ENCODE assay signal across 8 mouse cellular contexts in the genomic region with DNA sequence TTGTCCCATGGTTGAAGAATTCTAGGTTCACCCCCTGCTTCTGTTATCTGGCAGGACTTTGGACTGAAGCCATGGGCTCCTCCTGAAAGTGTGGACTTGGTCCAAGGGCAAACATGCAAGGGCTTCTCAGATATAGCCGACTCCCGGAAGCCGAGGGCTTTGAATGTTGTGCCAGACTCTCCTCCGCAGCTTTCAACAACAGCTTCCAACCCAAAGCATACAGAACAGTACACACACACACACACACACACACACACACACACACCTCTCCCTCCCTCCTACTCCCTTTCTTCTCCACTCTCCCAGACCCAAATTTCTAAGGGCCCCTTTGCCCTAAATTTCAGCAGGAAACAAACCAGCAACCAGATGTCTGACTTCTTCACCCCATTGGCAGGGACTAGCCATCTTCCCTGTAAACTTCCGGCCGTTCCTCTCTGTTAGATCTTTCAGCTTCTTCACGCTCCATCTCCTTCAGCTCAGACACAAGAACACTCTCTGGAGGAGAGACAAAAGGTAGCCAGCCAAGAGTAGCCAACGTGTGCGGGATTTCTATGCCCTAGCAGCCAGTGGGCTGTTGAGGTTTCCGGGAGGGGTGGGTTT. TPM values are rescaled to one million over a fixed set of nuclear protein-coding genes. Genes with fewer than 3 reads are reported as not detected.
A peak's percentile ranks its signal among the peaks of the same experiment; 100 is the strongest.
DNase-seq lines count a peak whose midpoint lies in the region; ATAC-seq lines count a peak whose summit lies in the region.

No protein-coding gene starts in this region.

- DNase-seq in heart, embryonic 10.5 days (ENCODE audit: low spot score), result no peak
- DNase-seq in ovary, postnatal 36 days (ENCODE audit: low spot score), result peak; percentile 65
- DNase-seq in frontal cortex, postnatal 25 days (ENCODE audit: low spot score in 2 of 2), result no peak
- DNase-seq in left cerebral cortex, adult 8-10 months (ENCODE audit: low spot score in 2 of 2), result no peak

- no peak overlapping the region for H3K4me3 ChIP-seq in hindbrain, embryonic 13.5 days
- H3K4me3 ChIP-seq in hindbrain, embryonic 12.5 days, result no peak overlapping the region
- no peak overlapping the region for H3K4me3 ChIP-seq in heart, embryonic 10.5 days
- no peak overlapping the region for H3K4me3 ChIP-seq in kidney, embryonic 16.5 days (ENCODE audit: low read length)

- H3K9me3 ChIP-seq in hindbrain, embryonic 13.5 days, result no peaks in the 10 kb centered on the region
- no peaks in the 10 kb centered on the region for H3K9me3 ChIP-seq in hindbrain, embryonic 12.5 days (replicated peaks)
- H3K9me3 ChIP-seq in heart, embryonic 10.5 days, result no peaks in the 10 kb centered on the region
- H3K9me3 ChIP-seq in kidney, embryonic 16.5 days (ENCODE audit: low read length), result no peaks in the 10 kb centered on the region

- peaks cover 14% of the 10 kb centered on the region for H3K4me1 ChIP-seq in hindbrain, embryonic 13.5 days (replicated peaks)
- peaks cover 12% of the 10 kb centered on the region for H3K4me1 ChIP-seq in hindbrain, embryonic 12.5 days
- peaks cover 31% of the 10 kb centered on the region for H3K4me1 ChIP-seq in heart, embryonic 10.5 days
- peaks cover 32% of the 10 kb centered on the region for H3K4me1 ChIP-seq in kidney, embryonic 16.5 days (ENCODE audit: insufficient read depth, low read length)

- no peak overlapping the region for H3K4me2 ChIP-seq in hindbrain, embryonic 13.5 days
- H3K4me2 ChIP-seq in hindbrain, embryonic 12.5 days (replicated peaks), result no peak overlapping the region
- peak overlapping the region; percentile 8; the same call in 1 of the 2 replicates for H3K4me2 ChIP-seq in kidney, embryonic 16.5 days (replicated peaks; ENCODE audit: low read depth, low read length)

- H3K9ac ChIP-seq in hindbrain, embryonic 13.5 days, result no peak overlapping the region
- no peak overlapping the region for H3K9ac ChIP-seq in hindbrain, embryonic 12.5 days
- no peak overlapping the region; the same call in 1 of the 2 replicates for H3K9ac ChIP-seq in kidney, embryonic 16.5 days (replicated peaks; ENCODE audit: low read length)

- H3K36me3 ChIP-seq in hindbrain, embryonic 13.5 days, result no peaks in the 10 kb centered on the region
- no peaks in the 10 kb centered on the region for H3K36me3 ChIP-seq in hindbrain, embryonic 12.5 days
- no peaks in the 10 kb centered on the region for H3K36me3 ChIP-seq in heart, embryonic 10.5 days
- H3K36me3 ChIP-seq in kidney, embryonic 16.5 days (ENCODE audit: insufficient read depth, low read length), result no peaks in the 10 kb centered on the region

- peaks cover 5% of the 10 kb centered on the region; the same call in 1 of the 2 replicates for H3K27me3 ChIP-seq in hindbrain, embryonic 13.5 days
- 0 out of 2 replicates have a peak, but pooled peaks cover 3% of the 10 kb centered on the region for H3K27me3 ChIP-seq in hindbrain, embryonic 12.5 days
- peaks cover 4% of the 10 kb centered on the region; the same call in 1 of the 2 replicates for H3K27me3 ChIP-seq in heart, embryonic 10.5 days (ENCODE audit: insufficient read depth, poor library complexity, severe bottlenecking)
- no peaks in the 10 kb centered on the region for H3K27me3 ChIP-seq in kidney, embryonic 16.5 days (ENCODE audit: insufficient read depth, low read length)

- ATAC-seq in hindbrain, embryonic 13.5 days (ENCODE audit: low FRiP score), result peak; percentile 24; the same call in 1 of the 2 replicates
- ATAC-seq in hindbrain, embryonic 12.5 days (ENCODE audit: low FRiP score), result no peak
- ATAC-seq in kidney, embryonic 16.5 days (ENCODE audit: low FRiP score, low TSS enrichment), result peak; percentile 64
- no peak for ATAC-seq in megakaryocyte, adult 5-6 weeks (ENCODE audit: poor library complexity, severe bottlenecking)

- WGBS in hindbrain, embryonic 13.5 days, result 29% methylated on average over 10 of the region's 10 CpGs
- 33% methylated on average over 10 of the region's 10 CpGs for WGBS in hindbrain, embryonic 12.5 days
- WGBS in heart, embryonic 10.5 days, result 54% methylated on average over 10 of the region's 10 CpGs
- WGBS in kidney, embryonic 16.5 days, result 21% methylated on average over 10 of the region's 10 CpGs

- peak overlapping the region; percentile 18; the same call in 1 of the 2 replicates for H3K27ac ChIP-seq in hindbrain, embryonic 13.5 days
- H3K27ac ChIP-seq in hindbrain, embryonic 12.5 days, result no peak overlapping the region
- H3K27ac ChIP-seq in heart, embryonic 10.5 days, result peak overlapping the region; percentile 75
- H3K27ac ChIP-seq in kidney, embryonic 16.5 days (ENCODE audit: low read length), result peak overlapping the region; percentile 74

RNA-seq across cellular contexts. Expression of a gene that starts 24.5 kb away (rescaled TPM):
- polyA plus RNA-seq in hindbrain, embryonic 13.5 days (2015; fragmentation: Nextera tagmentation; extraction: Ambion mirVana), result 23.5 and 24.1 TPM in 2 replicates
- 38.8 and 41.4 TPM in 2 replicates for polyA plus RNA-seq in hindbrain, embryonic 12.5 days (2016; fragmentation: Nextera tagmentation; extraction: Ambion mirVana)
- polyA plus RNA-seq in heart, embryonic 10.5 days (2016; fragmentation: Nextera tagmentation; extraction: Ambion mirVana), result 20.7 and 23.0 TPM in 2 replicates
- polyA plus RNA-seq in kidney, embryonic 16.5 days (2015; fragmentation: Nextera tagmentation; extraction: Ambion mirVana), result 35.6 and 37.0 TPM in 2 replicates
- 26.9 and 28.1 TPM in 2 replicates for total RNA-seq in megakaryocyte, adult 5-6 weeks (2015)
- total RNA-seq in megakaryocyte, adult 5-6 weeks (2017), result 14.1 and 16.7 TPM in 2 replicates
- total RNA-seq in left cerebral cortex, adult 8-10 months (2022), result 10 to 100 TPM; 23.7 to 25.7 (median 23.8) TPM

Comparison
In these comparisons a context has a peak if more than half of its experiments do, and no peak if none do; other contexts are left out.
1. ATAC-seq: peak in hindbrain, embryonic 13.5 days (single experiment) and kidney, embryonic 16.5 days (single experiment); none in hindbrain, embryonic 12.5 days (single experiment) and megakaryocyte, adult 5-6 weeks (single experiment).